Mouse (Mus musculus): ENCODE measurements at regions not wholly inside any gene's neighbourhood (a gene's known extent, or its start where the extent isn't known, plus 50 kb on each side); places are given as distances from the start of the nearest gene placed in this dataset.
"Not testable (repeated sequence)": the region's sequence is repeated elsewhere in the genome, so short reads cannot be mapped to it uniquely, and the experiment has no call there.

DNA sequence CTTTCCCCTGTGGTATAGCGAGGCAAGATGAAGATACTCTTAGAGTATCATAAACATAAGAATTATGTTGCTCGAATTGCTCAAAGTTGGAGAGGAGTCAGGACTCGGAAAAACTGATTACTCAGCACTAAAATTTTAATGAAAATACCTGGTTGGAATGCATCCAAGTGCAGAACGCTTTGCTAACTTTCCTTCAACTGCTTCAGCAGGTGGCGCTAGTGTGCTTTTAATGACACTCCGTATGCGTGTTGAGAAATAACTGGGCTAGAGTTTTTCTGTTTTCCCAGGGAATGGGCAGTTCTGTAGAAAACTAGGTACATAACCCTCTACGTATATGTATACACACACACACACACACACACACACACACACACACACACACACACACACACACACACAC lies 221.0 kb downstream of the Grxcr1 start:
- peak; percentile 24 to 72 for DNase-seq
- intact Hi-C loops (cut with DNase I): loop anchor here (2.0 kb wide), 1 partner anchor 1268 kb away; no protein-coding TSS in a partner anchor

DNA sequence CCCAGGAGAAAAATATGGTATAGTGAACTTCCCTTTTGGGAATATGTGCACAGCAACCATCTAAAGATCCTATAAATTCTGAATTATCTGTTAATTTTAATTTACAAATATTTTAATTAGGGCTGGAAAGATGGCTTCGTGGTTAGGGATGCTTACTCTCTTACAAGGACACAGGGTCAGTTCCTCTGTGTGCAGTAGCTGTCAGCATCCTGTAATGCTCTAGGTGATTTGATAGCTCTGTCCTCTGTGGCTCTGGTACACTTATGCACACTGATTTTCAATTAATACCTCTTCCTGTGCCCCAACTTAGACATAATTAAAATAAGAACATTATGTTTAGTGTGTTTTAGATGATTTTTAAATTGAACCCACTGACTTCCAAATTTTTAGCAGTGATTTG lies 221.8 kb downstream of the Grxcr1 start:
- intact Hi-C loops (cut with DNase I): loop anchor here (2.0 kb wide), 1 partner anchor 1267 kb away; no protein-coding TSS in a partner anchor
- DNase-seq: no peak

- intact Hi-C loops (cut with DNase I): no loop called here
- DNase-seq: no peak
These were observed 222.5 kb downstream of the Grxcr1 start for GRCm38 (mm10) chr5:68254111-68254510.

GRCm38 (mm10) chr5:68264206-68264605 lies 232.6 kb downstream of the Grxcr1 start:
- intact Hi-C loops (cut with DNase I): no loop called here
- no peak for DNase-seq

- DNase-seq: no peak
- intact Hi-C loops (cut with DNase I): no loop called here
These were observed 242.6 kb downstream of the Grxcr1 start for GRCm38 (mm10) chr5:68274271-68274670.

DNA sequence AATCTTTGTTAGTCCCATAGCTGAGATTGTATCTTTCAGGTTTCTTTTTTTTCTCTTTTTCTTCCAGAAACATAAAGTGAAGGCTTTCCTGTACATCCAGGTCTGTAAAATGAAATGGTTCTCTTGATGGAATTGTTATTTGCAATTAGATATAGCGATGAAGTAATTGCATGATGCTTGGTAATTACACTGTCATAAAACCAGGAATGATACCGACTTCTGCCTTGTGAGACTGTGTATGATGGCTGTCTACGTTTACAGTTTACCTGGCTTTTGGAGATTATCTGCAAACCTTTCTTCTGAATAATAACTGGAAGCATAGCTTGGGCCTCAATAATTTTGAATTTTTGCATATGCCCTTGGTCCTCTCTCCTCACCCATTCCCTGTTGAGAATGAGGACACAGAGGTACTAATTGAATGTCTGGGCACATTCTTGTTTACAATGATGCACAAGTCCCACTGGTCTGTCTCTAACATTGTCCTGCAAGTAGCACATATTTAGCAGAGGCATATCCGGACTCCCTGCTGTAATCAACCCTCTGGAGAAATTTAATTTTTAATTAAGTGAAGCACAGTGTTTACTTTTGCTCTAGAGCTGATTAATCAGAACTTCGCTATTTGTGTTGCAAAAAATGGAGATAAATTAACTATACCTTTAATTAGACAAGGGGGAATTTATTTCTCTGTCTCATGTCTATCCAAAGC lies 244.1 kb downstream of the Grxcr1 start:
- no peak for DNase-seq
- intact Hi-C loops (cut with DNase I): no loop called here

GRCm38 (mm10) chr5:68295774-68296173 lies 264.1 kb downstream of the Grxcr1 start:
- DNase-seq; intact Hi-C loops (cut with DNase I): not testable (repeated sequence)

DNA sequence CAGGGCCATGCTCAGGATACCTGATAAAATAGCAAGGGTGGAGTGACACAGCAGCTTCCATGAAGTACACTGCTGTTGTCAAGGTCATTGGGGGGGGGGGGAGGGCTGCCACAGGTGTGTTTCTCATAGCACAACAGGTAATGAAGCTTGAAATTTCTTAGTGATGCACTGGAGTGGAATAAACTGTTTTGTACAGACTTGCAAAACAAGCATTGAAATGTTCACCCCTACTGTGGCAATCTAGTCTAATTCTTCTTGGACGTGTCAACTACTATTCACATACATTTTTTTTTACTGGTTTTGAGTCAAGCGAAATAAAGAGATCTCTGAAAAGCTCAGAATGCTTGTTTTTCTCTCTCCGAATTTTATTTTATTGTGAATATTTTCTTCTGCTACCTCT lies 281.6 kb downstream of the Grxcr1 start:
- intact Hi-C loops (cut with DNase I): no loop called here
- DNase-seq: no peak

- DNase-seq: no peak
- intact Hi-C loops (cut with DNase I): no loop called here
These were observed 287.3 kb downstream of the Grxcr1 start for GRCm38 (mm10) chr5:68318979-68319378.

DNA sequence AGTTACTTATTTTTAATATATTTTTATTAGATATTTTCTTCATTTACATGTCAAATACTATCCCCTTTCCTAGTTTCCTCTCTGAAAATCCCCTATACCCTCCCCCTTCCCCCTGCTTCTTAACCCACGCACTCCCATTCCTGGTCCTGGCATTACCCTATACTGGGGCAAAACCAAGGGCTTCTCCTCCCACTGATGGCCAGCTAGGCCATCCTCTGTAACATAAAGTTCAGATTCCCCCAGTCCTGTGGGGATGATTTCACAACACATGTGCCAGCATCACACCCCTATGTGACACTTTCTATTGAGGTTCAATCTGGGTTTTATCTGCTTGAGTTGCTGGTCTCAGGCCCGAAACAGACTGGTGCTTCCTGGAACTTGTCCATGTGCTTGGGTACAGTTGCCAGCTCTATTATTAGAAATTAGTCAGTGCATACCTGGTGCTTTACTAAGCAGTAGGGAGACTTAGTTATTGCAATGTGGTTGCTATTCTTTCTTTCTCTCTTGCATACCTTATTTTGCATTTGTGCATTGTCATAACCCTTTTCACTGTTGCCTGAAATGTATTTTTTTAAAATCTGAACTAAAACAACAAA lies 295.5 kb downstream of the Grxcr1 start:
- intact Hi-C loops (cut with DNase I): no loop called here
- DNase-seq: peak; percentile 84 to 86

DNA sequence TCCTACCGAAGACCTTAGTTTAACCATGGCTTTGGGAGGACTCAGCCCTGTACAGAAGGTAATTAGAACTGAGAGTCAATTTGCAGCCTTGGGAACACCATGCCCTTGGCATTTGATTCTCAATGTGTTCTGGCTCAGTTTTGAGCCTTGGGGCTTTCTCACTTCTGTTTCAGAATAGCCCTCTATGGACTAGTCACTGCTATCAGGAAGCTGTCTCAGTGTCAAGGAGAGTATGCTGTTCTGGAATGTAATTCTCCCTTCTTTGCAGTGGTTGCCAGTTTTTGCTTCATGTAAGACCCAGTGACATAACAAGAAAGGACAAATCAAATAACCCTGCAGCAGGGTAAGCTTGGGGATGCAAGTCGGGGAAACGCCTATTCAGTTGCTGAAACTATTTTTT lies 297.7 kb downstream of the Grxcr1 start:
- DNase-seq: peak in 1 of 2 experiments; percentile 3

DNA sequence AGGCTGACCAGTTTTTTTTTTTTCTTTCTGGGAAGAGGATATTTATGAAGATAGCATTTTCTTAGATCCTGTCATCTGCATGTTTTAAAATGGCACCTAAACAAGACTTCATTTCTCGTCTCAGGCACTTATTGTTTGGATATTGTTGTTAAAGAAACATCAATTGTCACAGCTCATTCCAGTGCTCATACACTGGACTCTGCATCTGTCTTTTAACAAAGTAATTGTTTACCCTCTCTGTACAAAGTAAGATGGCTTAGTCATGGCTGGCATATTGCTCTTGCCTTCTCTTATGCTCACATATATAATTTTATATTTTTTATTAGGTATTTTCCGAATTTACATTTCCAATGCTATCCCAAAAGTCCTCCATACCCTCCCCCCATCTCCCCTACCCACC lies 298.2 kb downstream of the Grxcr1 start:
- intact Hi-C loops (cut with DNase I): no loop called here
- no peak for DNase-seq

More for the DNA sequence above, 297.7 kb downstream of the Grxcr1 start:
- intact Hi-C loops (cut with DNase I): no loop called here

DNA sequence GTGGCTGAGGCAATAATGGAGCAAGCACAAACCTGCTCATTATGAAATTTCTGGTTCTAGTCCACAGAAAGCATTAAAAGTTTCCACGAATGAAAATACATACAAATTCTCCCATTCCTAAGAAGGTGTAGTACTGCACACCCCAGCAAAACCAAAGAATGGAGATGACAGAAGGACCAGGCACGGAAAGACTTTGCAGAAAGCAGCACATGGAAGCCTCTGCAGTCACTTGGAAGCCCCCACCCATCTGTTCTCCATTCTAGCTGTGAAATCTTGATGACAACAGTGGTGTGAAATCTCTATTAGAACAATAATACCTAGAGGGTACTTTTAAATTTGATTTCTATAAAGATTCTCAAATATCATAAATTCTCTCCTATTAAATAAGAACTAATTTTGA lies 319.3 kb downstream of the Grxcr1 start:
- no peak for DNase-seq
- intact Hi-C loops (cut with DNase I): no loop called here

- intact Hi-C loops (cut with DNase I): no loop called here
- no peak for DNase-seq
These were observed 320.2 kb downstream of the Grxcr1 start for GRCm38 (mm10) chr5:68351793-68352192.

GRCm38 (mm10) chr5:68353211-68353610 lies 321.6 kb downstream of the Grxcr1 start:
- no peak for DNase-seq

GRCm38 (mm10) chr5:68353816-68354215 lies 322.2 kb downstream of the Grxcr1 start:
- intact Hi-C loops (cut with DNase I): not testable (repeated sequence)

More at GRCm38 (mm10) chr5:68353211-68353610, 321.6 kb downstream of the Grxcr1 start:
- intact Hi-C loops (cut with DNase I): no loop called here

GRCm38 (mm10) chr5:68361581-68362211 lies 330.1 kb downstream of the Grxcr1 start:
- intact Hi-C loops (cut with DNase I): no loop called here
- DNase-seq: no peak

More at GRCm38 (mm10) chr5:68353816-68354215, 322.2 kb downstream of the Grxcr1 start:
- not testable (repeated sequence) for DNase-seq

- intact Hi-C loops (cut with DNase I): no loop called here
- no peak for DNase-seq
These were observed 341.4 kb downstream of the Grxcr1 start for GRCm38 (mm10) chr5:68373082-68373481.
